Mouse (Mus musculus): ENCODE data around the gene Aicda. TPM values are rescaled to one million over a fixed set of nuclear protein-coding genes. Genes with fewer than 3 reads are reported as not detected.

Gene Aicda
- polyA plus RNA-seq, 1 experiment from 2014 or later: 0.12 TPM

DNA sequence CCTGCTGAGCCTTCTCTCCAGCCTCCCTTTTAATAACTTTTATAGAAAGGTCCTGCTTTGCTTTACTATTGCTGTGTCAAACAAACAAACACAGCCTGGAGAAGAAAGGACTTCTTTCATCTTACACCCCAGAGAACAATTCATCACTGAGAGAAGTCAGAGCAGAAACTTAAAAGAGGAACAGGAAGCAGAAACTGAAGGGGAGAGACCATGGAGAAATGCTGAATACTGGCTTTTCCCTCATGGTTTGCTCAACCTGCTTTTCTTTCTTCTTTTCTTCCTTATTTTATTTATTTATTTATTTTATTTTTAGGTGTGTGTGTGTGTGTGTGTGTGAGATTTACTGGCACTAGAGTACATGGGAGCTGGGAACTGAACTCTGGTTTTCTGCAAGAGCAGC lies 50.7 kb downstream of the Aicda start:
- no peak for ATAC-seq
- Histone ChIP-seq H3K36me3 (ENCODE audit: poor library complexity, severe bottlenecking) (no peaks in the 10 kb centered on the region), H3K4me1 (peaks cover 8% of the 10 kb centered on the region; the same call in 1 of the 2 replicates), H3K27me3 (no peaks in the 10 kb centered on the region), H3K9me3 (replicated peaks) (no peaks in the 10 kb centered on the region), H3K9ac (no peak overlapping the region), H3K27ac (no peak overlapping the region), H3K4me3 (no peak overlapping the region), H3K4me2 (no peak overlapping the region)

- no peaks in the 10 kb centered on the region for H3K27me3 ChIP-seq
- ATAC-seq: no peak
- no peak overlapping the region for H3K27ac ChIP-seq
- no peaks in the 10 kb centered on the region for H3K9me3 ChIP-seq (replicated peaks)
- no peak overlapping the region for H3K4me2 ChIP-seq
- H3K36me3 ChIP-seq (ENCODE audit: poor library complexity, severe bottlenecking): no peaks in the 10 kb centered on the region
- peaks cover 8% of the 10 kb centered on the region; the same call in 1 of the 2 replicates for H3K4me1 ChIP-seq
- H3K9ac ChIP-seq: no peak overlapping the region
- 90% methylated on average over 8 of the region's 8 CpGs for WGBS
- no peak overlapping the region for H3K4me3 ChIP-seq
Measured at GRCm38 (mm10) chr6:122605483-122605882, 51.9 kb downstream of the Aicda start.

- ATAC-seq: no peak
- H3K4me2 ChIP-seq: no peak overlapping the region
- WGBS: 98% methylated on average over 11 of the region's 11 CpGs
- H3K9ac ChIP-seq: no peak overlapping the region
- no peaks in the 10 kb centered on the region for H3K36me3 ChIP-seq (ENCODE audit: poor library complexity, severe bottlenecking)
- H3K4me1 ChIP-seq: peaks cover 8% of the 10 kb centered on the region; the same call in 1 of the 2 replicates
- no peak overlapping the region for H3K27ac ChIP-seq
- no peaks in the 10 kb centered on the region for H3K9me3 ChIP-seq (replicated peaks)
- H3K27me3 ChIP-seq: no peaks in the 10 kb centered on the region
- H3K4me3 ChIP-seq: no peak overlapping the region
Measured at GRCm38 (mm10) chr6:122606661-122607060, 53.1 kb downstream of the Aicda start.

- Histone ChIP-seq H3K4me2 (no peak overlapping the region), H3K27me3 (no peaks in the 10 kb centered on the region), H3K9me3 (replicated peaks) (no peaks in the 10 kb centered on the region), H3K4me3 (no peak overlapping the region), H3K36me3 (ENCODE audit: poor library complexity, severe bottlenecking) (no peaks in the 10 kb centered on the region), H3K27ac (no peak overlapping the region), H3K4me1 (peaks cover 1% of the 10 kb centered on the region; the same call in 1 of the 2 replicates), H3K9ac (no peak overlapping the region)
- 88% methylated on average over 12 of the region's 12 CpGs for WGBS
- no peak for ATAC-seq
Measured at GRCm38 (mm10) chr6:122607700-122608099, 54.1 kb downstream of the Aicda start.

GRCm38 (mm10) chr6:122608434-122609376 lies 55.1 kb downstream of the Aicda start:
- no peak overlapping the region for H3K4me2 ChIP-seq
- no peak overlapping the region for H3K4me3 ChIP-seq
- H3K27ac ChIP-seq: no peak overlapping the region
- 78% methylated on average over 10 of the region's 10 CpGs for WGBS
- no peaks in the 10 kb centered on the region for H3K9me3 ChIP-seq (replicated peaks)
- no peak overlapping the region for H3K9ac ChIP-seq
- no peaks in the 10 kb centered on the region for H3K36me3 ChIP-seq (ENCODE audit: poor library complexity, severe bottlenecking)
- ATAC-seq: no peak
- no peaks in the 10 kb centered on the region for H3K27me3 ChIP-seq
- H3K4me1 ChIP-seq: no peaks in the 10 kb centered on the region

GRCm38 (mm10) chr6:122609377-122609728 lies 55.8 kb downstream of the Aicda start:
- H3K4me2 ChIP-seq: no peak overlapping the region
- no peak overlapping the region for H3K9ac ChIP-seq
- no peaks in the 10 kb centered on the region for H3K9me3 ChIP-seq (replicated peaks)
- no peaks in the 10 kb centered on the region for H3K4me1 ChIP-seq
- H3K27ac ChIP-seq: no peak overlapping the region
- H3K27me3 ChIP-seq: no peaks in the 10 kb centered on the region
- ATAC-seq: no peak
- WGBS: 77% methylated on average over 9 of the region's 9 CpGs
- no peaks in the 10 kb centered on the region for H3K36me3 ChIP-seq (ENCODE audit: poor library complexity, severe bottlenecking)
- no peak overlapping the region for H3K4me3 ChIP-seq

- no peaks in the 10 kb centered on the region for H3K36me3 ChIP-seq (ENCODE audit: poor library complexity, severe bottlenecking)
- ATAC-seq: no peak
- no peak within 1 kb of the TSS for H3K4me3 ChIP-seq
- no peaks in the 10 kb centered on the region for H3K27me3 ChIP-seq
- H3K27ac ChIP-seq: no peak within 1 kb of the TSS
- H3K9me3 ChIP-seq (replicated peaks): no peaks in the 10 kb centered on the region
- H3K4me2 ChIP-seq: no peak within 1 kb of the TSS
- no peaks in the 10 kb centered on the region for H3K4me1 ChIP-seq
- WGBS: 68% methylated on average over 14 of the region's 14 CpGs
- H3K9ac ChIP-seq: no peak within 1 kb of the TSS
Measured at GRCm38 (mm10) chr6:122609771-122610170, 56.2 kb downstream of the Aicda start, which contains the start of gene Gdf3. Gdf3 (minus strand) TSS chr6:122610087.

DNA sequence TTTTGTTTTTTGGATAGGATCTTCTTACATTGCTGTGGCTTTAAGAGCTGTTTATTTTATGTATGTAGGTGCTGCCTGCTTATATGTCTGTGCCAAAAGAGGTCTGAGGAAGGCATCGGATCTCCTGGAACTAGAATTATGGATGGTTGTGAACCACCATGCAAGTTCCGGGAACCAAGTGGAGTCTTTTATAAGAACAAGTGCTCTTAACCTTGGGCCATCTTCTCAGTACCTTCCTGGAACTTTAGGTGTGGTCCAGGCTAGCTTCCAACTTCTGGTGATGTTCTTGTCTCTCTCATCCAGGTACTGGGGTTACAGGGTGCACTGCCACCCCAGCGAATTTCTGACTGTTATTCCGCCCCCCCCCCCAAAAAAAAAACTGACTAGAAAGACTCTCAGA lies 58.8 kb downstream of the Aicda start:
- H3K36me3 ChIP-seq (ENCODE audit: poor library complexity, severe bottlenecking): no peaks in the 10 kb centered on the region
- H3K4me2 ChIP-seq: no peak overlapping the region
- H3K9me3 ChIP-seq (replicated peaks): no peaks in the 10 kb centered on the region
- H3K9ac ChIP-seq: no peak overlapping the region
- no peaks in the 10 kb centered on the region for H3K4me1 ChIP-seq
- ATAC-seq: no peak
- no peaks in the 10 kb centered on the region for H3K27me3 ChIP-seq
- WGBS: 86% methylated on average over 4 of the region's 4 CpGs
- H3K27ac ChIP-seq: no peak overlapping the region
- no peak overlapping the region for H3K4me3 ChIP-seq

Other genes with a start within 250 kb of the Aicda start
- 58.9 and 64.8 TPM in 2 replicates for gene M6pr, start 245.1 kb upstream of the Aicda start, polyA plus RNA-seq (2015; fragmentation: Nextera tagmentation; extraction: Ambion mirVana)
- 29.9 and 33.0 TPM in 2 replicates for gene Phc1, start 213.2 kb upstream of the Aicda start, polyA plus RNA-seq (2015; fragmentation: Nextera tagmentation; extraction: Ambion mirVana)
- gene Rimklb, start 55.0 kb upstream of the Aicda start, polyA plus RNA-seq (2015; fragmentation: Nextera tagmentation; extraction: Ambion mirVana): 81.1 and 81.7 TPM in 2 replicates
- 1.0 and 1.2 TPM in 2 replicates for gene Mfap5, start 48.0 kb upstream of the Aicda start, polyA plus RNA-seq (2015; fragmentation: Nextera tagmentation; extraction: Ambion mirVana)
- gene Apobec1, start 48.6 kb downstream of the Aicda start, polyA plus RNA-seq (2015; fragmentation: Nextera tagmentation; extraction: Ambion mirVana): 2.9 and 3.8 TPM in 2 replicates
- not detected in 2 replicates for gene Gdf3, start 56.3 kb downstream of the Aicda start, polyA plus RNA-seq (2015; fragmentation: Nextera tagmentation; extraction: Ambion mirVana)
- not detected in 2 replicates for gene Dppa3, start 72.6 kb downstream of the Aicda start, polyA plus RNA-seq (2015; fragmentation: Nextera tagmentation; extraction: Ambion mirVana)
- 0.18 and 0.23 TPM in 2 replicates for gene Nanog, start 153.7 kb downstream of the Aicda start, polyA plus RNA-seq (2015; fragmentation: Nextera tagmentation; extraction: Ambion mirVana)
- gene Slc2a3, start 247.8 kb downstream of the Aicda start, polyA plus RNA-seq (2015; fragmentation: Nextera tagmentation; extraction: Ambion mirVana): 9.3 and 12.5 TPM in 2 replicates

Measured in forebrain, embryonic 13.5 days (tissue).